Mouse (Mus musculus): Measurements from ENCODE around the gene Plpp7. TPM values are rescaled to one million over a fixed set of nuclear protein-coding genes. Genes with fewer than 3 reads are reported as not detected.
A peak's percentile ranks its signal among the peaks of the same experiment; 100 is the strongest.

Gene Plpp7
- total RNA-seq, 2 experiments from 2014 or later = 24.1 to 26.1 TPM

DNA sequence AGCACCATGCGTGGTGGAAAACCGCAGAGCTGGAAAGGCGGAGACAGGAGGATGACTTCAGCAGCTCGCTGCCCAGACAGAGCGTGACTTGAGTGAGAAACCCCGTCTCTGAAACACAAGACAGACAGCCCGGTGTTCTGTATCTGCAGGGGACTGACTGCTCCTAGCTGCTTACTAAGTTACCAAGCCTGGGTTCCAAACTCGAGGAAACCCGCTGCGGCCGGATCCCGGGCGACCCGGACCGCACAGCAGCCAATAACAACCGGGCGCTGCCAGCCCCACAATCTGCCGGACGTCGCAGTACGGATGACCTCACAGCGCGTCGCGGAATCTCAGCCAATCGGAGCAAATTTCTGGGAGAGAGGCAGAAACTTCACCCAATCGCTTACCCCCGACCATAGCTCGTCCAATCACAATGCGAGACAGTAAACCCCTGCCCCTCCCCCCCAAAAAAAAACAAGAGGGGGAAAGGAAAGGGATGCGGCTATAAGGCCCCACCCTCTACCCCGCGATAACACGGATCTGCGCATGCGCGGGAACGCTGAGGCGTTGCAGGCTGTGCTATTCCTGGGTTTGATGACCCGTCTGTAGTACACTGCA, 42.4 kb downstream of the Plpp7 start:
- DNase-seq (ENCODE audit: low spot score in 2 of 2) = peak; percentile 95 to 98

DNA sequence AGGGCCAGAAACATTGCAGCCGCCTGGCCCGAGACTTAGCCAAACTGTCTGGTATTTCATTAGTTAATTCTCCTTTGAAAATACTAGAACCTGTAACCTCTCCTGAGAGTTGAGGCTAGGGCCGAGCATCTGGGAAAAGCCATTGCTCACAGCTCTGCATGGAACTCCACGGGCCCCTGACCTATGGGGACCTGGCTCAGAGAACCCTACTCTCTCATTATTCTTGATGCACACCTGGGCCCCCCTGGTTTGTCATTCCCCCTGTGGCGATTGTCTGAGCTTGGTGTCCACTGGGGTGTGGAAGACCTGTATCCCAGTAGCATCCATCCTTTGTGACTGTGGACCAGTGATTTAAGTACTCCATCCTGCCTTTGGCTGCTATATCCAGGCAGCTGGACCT, 44.0 kb downstream of the Plpp7 start:
- DNase-seq (ENCODE audit: low spot score in 2 of 2) = no peak

DNA sequence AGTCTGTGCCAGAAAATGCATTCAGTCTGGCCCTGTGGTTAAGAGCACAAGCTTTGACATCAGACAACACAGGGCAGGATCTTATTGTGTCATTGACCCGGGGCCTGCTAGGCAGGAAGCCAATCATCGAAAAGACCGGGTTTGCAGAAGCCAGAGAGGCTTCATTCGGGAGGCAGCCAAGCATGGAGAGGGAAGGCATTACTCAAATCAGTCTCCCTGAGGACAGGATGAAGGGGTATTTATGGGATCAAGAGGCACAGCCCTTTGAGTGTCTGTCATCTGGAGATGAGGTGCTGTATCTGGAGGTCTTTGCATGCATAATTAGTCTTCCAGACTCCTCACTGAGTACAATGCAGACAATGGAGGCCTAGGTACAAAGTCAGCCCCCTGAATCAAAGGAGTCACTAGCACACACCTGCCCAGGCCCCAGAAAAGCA, 45.2 kb downstream of the Plpp7 start:
- no peak for DNase-seq (ENCODE audit: low spot score in 2 of 2)

DNA sequence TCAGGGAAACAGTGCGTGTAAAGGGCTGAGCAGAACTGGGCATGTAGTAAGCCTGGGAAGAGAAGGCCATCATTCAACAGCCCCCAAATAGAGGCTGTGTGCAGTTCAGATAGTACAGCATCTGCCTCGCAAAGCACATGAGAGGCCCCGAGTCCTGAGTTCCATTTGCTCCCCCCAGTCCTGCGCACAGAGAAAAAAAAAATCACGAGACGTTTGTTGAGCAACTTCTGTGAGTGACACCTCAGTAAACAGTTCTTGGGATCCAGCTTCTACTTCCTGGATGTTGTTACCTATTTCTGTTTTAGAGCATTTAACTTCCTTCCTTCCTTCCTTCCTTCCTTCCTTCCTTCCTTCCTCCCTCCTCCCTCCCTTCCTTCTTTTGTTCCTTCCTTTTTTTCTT, 46.3 kb downstream of the Plpp7 start:
- no peak for DNase-seq (ENCODE audit: low spot score in 2 of 2)

DNA sequence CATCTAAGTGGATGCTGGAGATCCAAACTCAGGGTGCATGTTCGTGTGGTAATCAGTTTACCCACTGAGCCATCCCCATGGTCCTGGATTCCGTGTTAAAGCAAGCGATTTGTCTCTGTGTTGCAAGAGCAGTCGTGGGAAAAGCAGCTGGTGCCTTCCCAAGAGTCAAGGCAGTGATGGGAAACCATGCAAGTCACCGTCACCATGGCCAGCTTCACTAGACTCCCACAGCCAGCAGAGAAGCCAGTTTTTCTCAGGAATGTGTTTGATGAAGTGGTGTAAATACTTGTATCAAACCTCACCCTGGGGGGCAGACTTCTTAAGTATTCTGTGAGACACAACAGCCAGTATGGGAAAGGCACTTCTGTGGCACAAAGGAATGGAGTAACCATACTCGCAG, 47.0 kb downstream of the Plpp7 start:
- no peak for DNase-seq (ENCODE audit: low spot score in 2 of 2)

DNA sequence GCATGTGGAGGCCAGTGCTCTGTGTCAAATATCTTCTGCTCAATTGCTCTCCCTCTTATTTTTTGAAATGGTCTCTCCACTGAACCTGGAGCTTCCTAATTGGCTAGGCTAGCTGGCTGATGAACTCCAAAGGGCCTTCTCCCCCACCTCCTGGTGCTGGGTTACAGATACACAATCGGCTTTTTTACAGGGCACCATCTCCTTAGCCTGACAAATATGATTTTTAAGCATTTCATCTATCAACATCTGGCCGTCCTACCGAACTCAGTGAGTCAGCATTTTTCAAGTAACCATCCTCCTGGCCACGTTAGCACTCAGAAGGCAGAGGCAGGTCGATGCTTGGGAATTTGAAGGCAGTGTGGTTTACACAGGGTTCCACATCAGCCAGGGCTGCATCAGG, 49.3 kb downstream of the Plpp7 start:
- no peak for DNase-seq (ENCODE audit: low spot score in 2 of 2)

DNA sequence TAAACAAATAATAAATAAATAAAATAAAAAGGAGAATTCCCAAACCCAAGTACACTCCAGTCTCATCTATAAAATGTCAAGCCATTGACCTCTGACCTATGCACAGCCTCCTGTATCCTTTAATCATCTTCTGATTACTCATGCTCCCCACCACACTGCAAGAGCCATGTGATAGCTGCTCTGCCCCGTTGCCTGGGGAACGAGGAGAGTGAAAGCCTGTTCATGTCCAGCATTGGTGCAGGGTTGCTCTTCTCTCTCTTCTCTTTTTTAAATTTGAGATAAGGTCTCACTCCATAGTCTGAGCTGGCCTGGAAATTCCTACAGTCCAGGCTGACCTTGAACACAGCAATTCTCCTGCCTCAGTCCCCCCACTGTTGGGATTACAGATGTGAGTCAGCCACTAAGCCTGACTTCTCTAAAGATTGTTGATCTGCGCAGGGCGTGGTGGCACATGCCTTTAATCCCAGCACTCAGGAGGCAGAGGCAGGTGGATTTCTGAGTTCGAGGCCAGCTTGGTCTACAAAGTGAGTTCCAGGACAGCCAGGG, 51.4 kb downstream of the Plpp7 start:
- DNase-seq (ENCODE audit: low spot score in 2 of 2) = no peak

DNA sequence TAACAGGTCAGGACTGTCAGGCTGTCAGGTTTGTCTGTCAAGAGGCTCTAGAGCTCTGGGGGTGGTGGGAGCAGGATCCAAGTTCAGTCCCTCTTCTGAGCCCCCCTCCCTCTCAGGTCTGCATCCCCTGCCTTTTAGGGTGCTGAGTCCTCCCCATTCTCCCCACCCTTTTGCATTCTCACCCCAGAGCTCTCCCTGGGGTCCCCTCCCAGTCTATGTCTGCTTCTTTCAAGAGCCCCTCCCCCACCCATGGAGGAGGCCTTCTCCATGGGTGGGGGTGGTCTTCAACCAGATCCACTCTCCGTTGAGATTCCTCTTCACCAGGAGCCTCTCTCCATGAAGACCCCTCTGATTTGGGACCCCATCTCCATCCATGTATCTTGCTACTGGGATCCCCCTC, 54.8 kb downstream of the Plpp7 start:
- DNase-seq (ENCODE audit: low spot score in 2 of 2) = no peak

DNA sequence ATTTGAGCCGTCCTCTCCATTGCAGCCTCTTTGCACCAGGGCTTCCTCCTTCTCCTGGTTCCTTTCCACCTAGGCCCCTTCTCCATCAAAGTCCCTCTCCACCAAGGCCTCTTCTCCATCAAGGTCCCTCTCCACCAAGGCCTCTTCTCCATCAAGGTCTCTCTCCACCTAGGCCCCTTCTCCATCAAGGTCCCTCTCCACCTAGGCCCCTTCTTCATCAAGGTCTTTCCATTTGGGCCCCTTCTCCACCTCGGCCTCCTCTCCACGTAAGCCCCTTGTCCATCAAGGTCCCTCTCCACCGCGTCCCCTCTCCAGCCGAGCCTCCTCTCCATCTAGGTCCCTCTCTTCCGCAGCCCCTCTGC, 55.2 kb downstream of the Plpp7 start:
- no peak for DNase-seq (ENCODE audit: low spot score in 2 of 2)

DNA sequence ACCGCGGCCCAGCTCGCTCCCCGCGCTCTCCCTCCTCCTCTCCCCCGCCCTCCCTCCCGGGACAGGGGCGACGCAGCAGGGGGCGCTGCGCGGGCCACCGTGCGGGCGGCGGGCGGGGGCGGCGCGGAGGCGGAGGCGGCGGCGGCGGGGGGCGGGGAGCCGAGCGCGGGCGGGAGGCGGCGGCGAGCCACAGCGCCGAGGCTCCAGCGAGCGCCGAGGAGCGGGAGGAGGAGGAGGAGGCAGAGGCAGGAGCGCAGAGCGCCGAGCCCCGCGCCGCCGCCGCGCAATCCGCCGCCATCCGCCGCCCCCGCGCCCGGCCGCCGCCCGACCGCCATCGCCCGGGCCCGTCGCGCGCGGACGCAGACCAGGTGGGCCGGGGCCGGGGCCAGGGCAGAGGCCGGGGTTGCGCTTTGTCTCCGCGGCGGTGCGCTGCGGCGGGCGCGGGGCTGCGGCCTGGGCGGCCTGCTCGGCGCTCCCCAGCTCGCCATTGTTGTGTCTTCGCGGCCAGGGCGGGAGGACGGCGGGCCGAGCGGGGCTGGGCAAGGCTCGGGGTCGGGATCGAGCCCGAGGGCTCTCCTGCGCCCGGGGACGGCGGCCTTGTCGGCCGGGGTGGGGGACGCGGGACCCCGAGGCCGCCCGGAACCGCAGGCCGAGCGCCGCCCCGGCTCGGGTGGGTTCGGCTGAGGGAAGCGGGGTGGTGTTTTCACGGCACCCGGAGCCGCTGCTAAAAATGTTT, 55.8 kb downstream of the Plpp7 start, which contains the start of gene Prrc2b:
Gene Prrc2b, plus strand, starts transcription at position 159 of the 736 bp plus-strand sequence.
- DNase-seq (ENCODE audit: low spot score in 2 of 2) = no peak

DNA sequence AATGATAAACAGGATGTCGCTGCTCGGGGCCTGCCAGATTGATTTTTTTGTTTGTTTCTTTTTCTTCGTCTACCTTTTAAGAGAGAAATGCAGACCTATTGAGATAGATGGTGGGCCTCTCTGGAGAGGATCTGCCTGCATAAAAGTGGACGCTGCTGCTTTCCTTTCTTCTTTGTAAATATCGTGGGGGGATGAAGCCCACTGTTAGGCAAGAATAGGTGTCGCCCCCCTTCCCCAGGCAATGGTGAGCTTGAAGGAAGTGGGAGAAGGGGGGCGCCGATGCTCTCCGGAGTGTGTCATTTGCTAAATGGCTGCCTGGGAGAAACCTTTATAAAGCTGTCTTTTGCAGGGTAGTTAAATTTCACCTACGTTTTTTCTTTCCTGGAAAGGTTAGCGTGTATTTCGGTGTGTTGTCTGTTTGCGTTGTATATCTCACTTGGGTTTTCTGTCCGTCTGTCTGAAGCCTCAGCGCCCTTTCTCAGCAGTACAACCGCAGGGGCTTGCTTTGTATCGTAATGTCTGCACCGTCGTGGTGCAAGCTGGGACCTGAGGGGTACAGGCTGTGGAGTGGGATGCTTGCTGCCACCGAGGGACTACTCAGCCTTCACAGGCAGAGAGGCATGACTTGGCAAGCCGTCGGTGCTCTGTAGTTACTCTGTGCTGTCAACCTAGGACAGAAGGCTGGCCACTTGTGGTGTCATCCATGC, 56.5 kb downstream of the Plpp7 start:
- DNase-seq (ENCODE audit: low spot score in 2 of 2) = no peak

DNA sequence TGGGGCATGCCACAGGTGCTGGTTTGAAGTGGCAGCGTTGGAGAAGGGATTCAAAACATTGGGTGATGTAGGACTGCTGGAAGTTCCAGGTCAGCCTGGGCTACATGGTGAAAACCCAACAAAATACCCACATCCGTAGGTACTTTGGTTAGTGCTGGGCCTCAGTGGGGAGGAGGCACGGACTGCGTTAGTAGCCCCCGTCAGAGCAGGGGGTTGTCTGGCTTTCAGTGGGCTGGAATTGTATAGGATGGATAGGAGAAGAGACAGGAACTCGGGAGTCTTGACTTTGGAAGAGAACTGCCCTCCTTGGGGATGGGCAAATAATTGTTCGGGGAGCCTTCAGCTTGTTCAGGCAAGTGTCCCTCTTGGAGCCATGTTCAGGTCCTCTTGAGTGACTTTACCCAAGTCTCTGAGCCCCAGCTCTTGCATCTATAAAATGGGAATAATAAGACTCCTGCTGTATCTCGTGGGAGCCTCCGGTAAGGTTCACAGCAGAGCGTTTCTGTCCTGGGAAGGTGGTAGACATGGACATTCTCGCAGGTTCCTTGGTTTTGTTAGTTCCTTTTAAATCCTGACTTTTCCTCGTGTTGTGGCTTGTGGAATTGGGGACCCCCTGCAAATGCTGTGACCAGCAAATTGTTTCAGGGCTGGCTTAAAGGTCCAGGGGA, 57.2 kb downstream of the Plpp7 start:
- no peak for DNase-seq (ENCODE audit: low spot score in 2 of 2)

DNA sequence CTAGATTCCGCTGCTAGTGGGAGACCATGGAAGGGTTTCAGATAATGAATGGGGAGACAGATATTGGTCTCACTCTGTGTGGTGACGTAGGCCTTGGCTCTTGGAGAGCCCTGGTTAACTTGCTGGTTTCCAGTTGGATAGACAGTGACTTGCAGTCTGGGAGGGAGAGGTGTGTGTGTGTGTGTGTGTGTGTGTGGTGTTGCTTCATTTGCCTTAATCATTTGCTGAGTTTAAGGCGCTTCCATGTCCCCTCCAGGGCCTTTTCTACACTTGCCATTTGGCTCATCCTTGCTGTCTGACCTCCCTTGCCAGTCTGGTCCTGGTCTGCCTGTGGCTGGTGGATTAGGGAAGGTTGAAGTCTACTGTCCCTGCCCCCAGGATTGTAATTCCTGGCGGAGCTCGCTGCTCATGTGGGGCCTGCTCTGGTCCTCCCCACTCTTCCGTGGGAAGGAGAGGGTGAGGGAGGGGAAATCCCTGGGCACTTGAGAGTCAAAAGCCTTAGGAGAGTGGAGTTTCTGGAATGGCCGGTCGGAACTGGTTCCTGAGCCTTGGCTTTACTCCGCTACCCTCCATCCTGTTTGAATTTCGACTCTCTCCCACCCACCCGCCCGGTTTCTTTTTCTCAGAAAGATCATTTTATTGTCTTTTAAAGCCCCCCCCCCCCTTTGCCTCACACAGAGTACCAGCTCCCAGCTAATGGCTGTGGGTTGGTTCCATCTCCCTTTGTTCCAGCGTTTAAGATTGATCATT, 57.9 kb downstream of the Plpp7 start:
- no peak for DNase-seq (ENCODE audit: low spot score in 2 of 2)

DNA sequence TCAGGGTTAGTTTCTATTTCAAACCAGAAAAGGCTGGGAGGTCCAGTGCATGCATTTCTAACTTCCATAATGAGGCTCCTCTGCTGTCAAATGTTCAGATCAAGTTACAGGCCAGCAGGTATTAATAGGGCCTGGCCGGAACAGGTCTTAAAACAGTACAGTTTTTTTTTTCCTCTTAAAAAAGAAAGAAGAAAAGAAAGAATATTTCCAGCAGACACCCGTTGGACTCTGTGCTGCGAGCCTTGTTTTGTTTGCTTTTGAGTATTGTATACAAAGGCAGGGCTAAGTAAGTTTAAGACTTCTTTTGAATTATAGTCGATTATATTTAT, 58.4 kb downstream of the Plpp7 start:
- no peak for DNase-seq (ENCODE audit: low spot score in 2 of 2)

DNA sequence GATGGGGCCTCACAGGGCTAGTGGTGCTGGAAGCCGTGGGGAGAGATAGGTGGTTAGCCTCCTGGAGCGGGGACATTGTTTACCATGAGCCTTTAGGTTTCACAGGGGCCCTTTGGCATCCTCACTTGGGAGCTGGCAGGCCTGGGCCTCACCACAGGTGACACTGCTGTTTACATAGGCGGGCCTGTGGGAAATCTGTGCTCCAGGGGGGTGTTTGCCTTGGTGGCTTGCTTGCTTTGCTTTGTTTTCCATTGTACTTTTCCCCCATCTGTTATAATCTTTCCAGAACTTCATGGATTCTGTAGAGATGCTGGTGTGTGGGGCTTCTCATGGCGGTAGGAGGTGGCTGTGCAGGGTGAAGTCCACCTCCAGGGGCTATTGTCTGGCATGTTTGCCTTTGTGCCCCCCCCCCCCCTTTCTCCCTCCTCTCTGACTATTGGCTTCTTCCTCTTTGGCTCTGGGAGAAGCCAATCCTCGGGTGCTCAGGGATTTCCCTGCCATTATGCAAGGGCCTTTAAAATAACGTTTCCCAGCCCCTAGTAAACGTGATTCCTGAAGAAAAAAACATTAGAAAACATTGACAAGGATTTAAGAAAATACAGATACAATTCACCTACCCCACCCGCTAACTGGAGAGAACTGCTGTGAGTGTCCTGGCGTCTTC, 59.1 kb downstream of the Plpp7 start:
- DNase-seq (ENCODE audit: low spot score in 2 of 2) = no peak

DNA sequence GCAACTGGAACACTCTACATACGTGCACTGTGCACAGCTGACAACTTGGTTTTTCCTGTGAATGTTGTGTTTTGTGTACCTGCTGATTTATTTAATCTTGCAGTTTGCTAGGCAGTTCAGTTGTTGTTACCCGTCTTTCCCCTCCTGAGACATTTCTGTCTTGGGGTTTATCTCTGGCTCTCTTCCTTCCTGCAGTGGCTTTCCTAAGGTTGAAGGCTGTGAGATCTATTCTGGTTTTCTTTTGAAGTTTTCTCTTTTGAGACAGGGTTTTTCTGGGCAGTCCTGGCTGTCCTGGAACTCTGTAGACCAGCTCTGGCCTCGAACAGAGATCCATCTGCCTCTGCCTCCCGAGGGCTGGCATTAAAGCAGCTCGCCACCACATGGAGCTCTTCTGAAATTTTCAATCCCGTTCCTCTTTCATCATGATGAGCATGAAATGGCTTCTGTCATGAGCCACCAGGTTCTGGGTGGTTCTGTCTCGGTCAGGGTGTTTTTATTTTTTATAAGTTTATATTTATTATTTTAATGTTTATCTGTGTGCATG, 59.7 kb downstream of the Plpp7 start:
- DNase-seq (ENCODE audit: low spot score in 2 of 2) = no peak

DNA sequence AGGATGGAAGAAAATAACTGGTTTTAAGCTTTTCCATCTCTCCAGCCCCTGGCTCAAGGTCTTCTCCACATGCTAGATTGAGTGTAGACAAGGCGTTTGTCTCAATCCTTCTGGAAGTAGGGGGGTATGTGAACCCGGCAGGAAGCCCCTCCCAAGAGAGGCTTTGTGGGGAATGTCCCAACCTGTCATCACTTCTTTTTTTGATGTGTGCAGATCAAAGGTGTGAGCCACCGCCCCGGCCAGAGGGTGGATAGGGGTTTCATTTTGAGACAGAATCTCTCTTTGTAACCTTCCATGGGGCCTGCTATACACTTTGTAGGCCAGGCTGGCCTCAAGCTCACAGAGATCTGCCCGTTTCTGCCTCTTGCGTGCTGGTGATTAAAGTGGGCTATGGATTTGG, 60.3 kb downstream of the Plpp7 start:
- DNase-seq (ENCODE audit: low spot score in 2 of 2) = no peak

DNA sequence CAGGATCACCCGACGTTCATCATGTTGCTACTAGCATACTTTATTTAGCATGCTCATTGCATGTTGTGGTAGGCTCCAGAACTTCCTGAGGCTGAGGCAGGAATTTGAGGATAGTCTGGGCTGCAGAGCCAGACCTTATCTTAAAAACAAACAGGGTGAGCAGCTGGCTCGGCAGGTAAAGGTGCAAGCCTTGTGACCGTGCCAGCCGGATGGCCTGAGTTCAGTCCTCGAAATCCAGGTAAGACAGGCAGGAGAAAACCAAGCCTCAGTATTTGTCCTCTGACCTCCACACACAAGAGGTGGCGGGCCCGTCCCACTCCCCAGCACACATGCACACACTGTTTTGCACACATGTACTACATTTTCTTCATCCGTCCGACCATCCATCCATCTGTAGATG, 61.3 kb downstream of the Plpp7 start:
- no peak for DNase-seq (ENCODE audit: low spot score in 2 of 2)

DNA sequence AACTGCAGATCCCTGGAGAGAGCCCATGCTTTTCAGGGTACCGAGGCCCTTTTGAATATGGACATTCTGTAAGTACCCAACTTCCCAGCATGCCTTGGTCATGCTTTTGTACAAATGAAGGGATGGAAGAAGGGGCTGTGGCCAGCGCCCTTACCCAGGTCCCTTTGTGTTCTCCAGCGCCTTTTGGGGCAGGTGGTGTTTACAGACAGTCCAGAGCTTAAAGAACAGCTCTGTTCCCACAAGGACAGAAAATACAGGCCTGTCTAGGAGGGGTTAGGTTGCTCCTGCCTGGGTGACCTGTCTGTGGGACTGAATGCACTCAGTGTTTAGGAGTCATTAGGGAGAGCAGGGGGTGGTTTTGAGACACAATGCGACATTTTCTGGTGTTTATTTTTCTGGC, 62.0 kb downstream of the Plpp7 start:
- no peak for DNase-seq (ENCODE audit: low spot score in 2 of 2)

DNA sequence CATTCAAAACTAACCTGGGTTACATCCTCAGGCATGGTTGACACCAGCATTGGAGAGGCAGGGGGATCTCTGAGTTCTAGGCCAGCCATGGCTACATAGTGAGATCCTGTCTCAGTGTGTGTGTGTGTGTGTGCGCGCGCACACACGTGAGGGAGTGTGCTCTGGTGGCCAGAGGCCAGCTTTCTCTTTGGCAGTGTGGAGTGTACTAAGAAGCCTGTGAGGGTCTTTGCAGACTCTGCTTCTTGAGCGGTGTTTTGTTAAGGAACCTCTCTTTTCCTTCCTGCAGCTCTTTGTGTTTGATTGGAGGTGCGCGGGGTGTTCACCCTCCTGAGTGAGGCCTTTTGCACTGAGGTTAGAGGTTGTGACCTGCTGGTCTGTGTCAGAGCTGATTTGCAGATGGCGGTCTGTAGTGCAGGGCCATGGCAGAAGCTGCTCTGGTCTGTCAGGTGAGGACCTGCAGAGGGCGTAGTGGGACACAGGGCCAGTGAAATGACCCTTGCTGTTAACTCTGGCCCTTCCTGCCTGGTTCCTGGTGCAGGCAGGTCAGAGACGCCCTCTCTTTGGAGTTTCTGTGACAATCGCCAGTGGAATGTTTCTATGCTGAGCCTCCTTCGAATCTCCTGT, 63.4 kb downstream of the Plpp7 start:
- no peak for DNase-seq (ENCODE audit: low spot score in 2 of 2)
